Mouse (Mus musculus) retina, postnatal 1 day (tissue): ENCODE measurements around the gene Cd300c.
"Not testable (repeated sequence)": the region's sequence is repeated elsewhere in the genome, so short reads cannot be mapped to it uniquely, and the experiment has no call there.

Experiments
- DNase-seq: peaks from one replicate; pipeline ENCODE4 v3.0.0-alpha.2; 2012

Cd300c gene

GRCm38 (mm10) chr11:114968752-114969207 is at the start of gene Cd300c:
TSS of gene Cd300c (minus strand) at chr11:114969157.
- no peak for DNase-seq

GRCm38 (mm10) chr11:115016093-115016492 is 47.1 kb upstream of the Cd300c start, which contains the start of gene Cd300ld2:
TSS of gene Cd300ld2 (minus strand) at chr11:115016193.
- not testable (repeated sequence) for DNase-seq

- DNase-seq, result no peak
These were observed 35.1 kb upstream of the Cd300c start for GRCm38 (mm10) chr11:115004070-115004469.

GRCm38 (mm10) chr11:115001474-115002040 is 32.6 kb upstream of the Cd300c start, which contains the start of gene Cd300c2:
TSS of gene Cd300c2 (minus strand) at chr11:115001880.
- DNase-seq, result no peak

GRCm38 (mm10) chr11:114989793-114990192 is 20.8 kb upstream of the Cd300c start, which contains the start of gene Cd300ld:
TSS of gene Cd300ld (minus strand) at chr11:114989922.
- no peak for DNase-seq

GRCm38 (mm10) chr11:114981866-114982265 is 12.9 kb upstream of the Cd300c start:
- DNase-seq, result no peak

GRCm38 (mm10) chr11:114972726-114973125 is 3.8 kb upstream of the Cd300c start:
- DNase-seq, result peak; percentile 25

GRCm38 (mm10) chr11:114965182-114965828 is 3.7 kb downstream of the Cd300c start:
- no peak for DNase-seq

- DNase-seq, result no peak
These were observed 8.6 kb downstream of the Cd300c start for GRCm38 (mm10) chr11:114960369-114960768.

- DNase-seq, result no peak
These were observed 34.8 kb downstream of the Cd300c start, which contains the start of gene Cd300lb for GRCm38 (mm10) chr11:114934144-114934543. TSS of gene Cd300lb (minus strand) at chr11:114934386.

GRCm38 (mm10) chr11:114933591-114933990 is 35.4 kb downstream of the Cd300c start:
- DNase-seq, result no peak

- DNase-seq, result no peak
These were observed 37.9 kb downstream of the Cd300c start for GRCm38 (mm10) chr11:114931041-114931440.

- no peak for DNase-seq
These were observed 39.4 kb downstream of the Cd300c start for GRCm38 (mm10) chr11:114929581-114929980.

GRCm38 (mm10) chr11:114923961-114924360 is 45.0 kb downstream of the Cd300c start:
- DNase-seq, result peak; percentile 44

- DNase-seq, result no peak
These were observed 46.5 kb downstream of the Cd300c start for GRCm38 (mm10) chr11:114922439-114922838.

- no peak for DNase-seq
These were observed 51.8 kb downstream of the Cd300c start for GRCm38 (mm10) chr11:114917120-114917519.

- no peak for DNase-seq
These were observed 54.0 kb downstream of the Cd300c start for GRCm38 (mm10) chr11:114914978-114915377.

- DNase-seq, result peak; percentile 84
These were observed 56.1 kb downstream of the Cd300c start for GRCm38 (mm10) chr11:114912847-114913246.

- peak; percentile 17 for DNase-seq
These were observed 59.4 kb downstream of the Cd300c start for GRCm38 (mm10) chr11:114909538-114909937.

GRCm38 (mm10) chr11:114908086-114908485 is 60.9 kb downstream of the Cd300c start:
- no peak for DNase-seq

- no peak for DNase-seq
These were observed 61.4 kb downstream of the Cd300c start for GRCm38 (mm10) chr11:114907567-114907966.
